Mouse (Mus musculus): ENCODE results near the gene Irgq. TPM values are rescaled to one million over a fixed set of nuclear protein-coding genes. Genes with fewer than 3 reads are reported as not detected.

The Irgq gene
- total and polyA plus RNA-seq, 2 experiments from 2014 or later: 23.9 to 119 TPM

DNA sequence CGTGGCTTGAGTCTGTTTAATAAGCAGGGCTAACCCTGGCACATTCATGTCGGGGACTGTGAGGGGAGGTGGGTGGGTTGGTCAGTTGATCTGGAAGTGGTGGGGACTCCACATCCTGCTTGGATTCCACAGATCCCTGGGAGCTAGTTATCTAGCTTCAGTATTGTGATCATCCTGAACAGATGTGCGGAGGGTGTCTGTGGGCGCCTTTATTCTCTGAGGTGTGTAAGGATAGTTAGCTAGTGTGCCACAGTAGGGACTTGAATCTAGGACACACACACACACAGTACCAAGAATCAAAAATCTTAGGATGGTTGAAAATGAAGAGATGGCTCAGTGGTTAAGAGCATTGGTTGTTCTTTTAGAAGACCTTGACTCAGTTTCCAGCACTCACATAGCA, 38.0 kb downstream of the Irgq start:
- no peak for ATAC-seq (ENCODE audit: low FRiP score)
- Histone ChIP-seq H3K9me3 (ENCODE audit: low read length) (no peaks in the 10 kb centered on the region), H3K4me1 (ENCODE audit: insufficient read depth, low read length) (no peaks in the 10 kb centered on the region), H3K27ac (ENCODE audit: low read depth, low read length) (no peak overlapping the region), H3K4me3 (ENCODE audit: low read depth, low read length) (no peak overlapping the region), H3K4me2 (ENCODE audit: low read depth, low read length, poor library complexity, severe bottlenecking) (no peak overlapping the region), H3K27me3 (ENCODE audit: insufficient read depth, low read length) (no peaks in the 10 kb centered on the region), H3K36me3 (ENCODE audit: insufficient read depth, low read length) (peaks cover 43% of the 10 kb centered on the region), H3K9ac (replicated peaks; ENCODE audit: low read length, poor library complexity, severe bottlenecking) (no peak overlapping the region)
- TF ChIP-seq CTCF (IDR thresholded peaks at IDR 0.05): no peak
- no peak for DNase-seq (ENCODE audit: low spot score)
- WGBS: 89% methylated on average over 4 of the region's 4 CpGs

DNA sequence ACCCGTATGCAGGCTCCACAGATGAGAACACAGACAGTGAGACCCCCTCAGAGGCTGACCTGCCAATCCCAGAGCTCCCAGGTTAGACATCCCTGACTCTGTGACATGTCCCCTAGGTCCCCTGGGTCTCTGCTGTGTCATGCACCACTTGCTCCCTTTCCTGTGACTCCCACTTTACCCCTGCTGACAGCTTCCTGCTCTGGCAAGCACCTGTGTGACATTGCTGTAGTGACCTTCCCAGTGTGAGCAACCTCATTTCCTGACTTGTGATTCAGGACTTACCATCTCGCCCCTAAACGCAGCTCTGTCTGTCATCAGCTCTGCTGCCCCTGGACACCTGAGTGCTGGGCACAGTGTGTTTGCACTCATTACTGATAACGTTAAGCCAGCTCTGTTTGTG, 40.6 kb downstream of the Irgq start:
- TF ChIP-seq CTCF (IDR thresholded peaks at IDR 0.05): no peak
- ATAC-seq (ENCODE audit: low FRiP score) (no peak), DNase-seq (ENCODE audit: low spot score) (no peak)
- peaks cover 37% of the 10 kb centered on the region for H3K36me3 ChIP-seq (ENCODE audit: insufficient read depth, low read length)
- H3K9me3 ChIP-seq (ENCODE audit: low read length): no peaks in the 10 kb centered on the region
- no peaks in the 10 kb centered on the region for H3K27me3 ChIP-seq (ENCODE audit: insufficient read depth, low read length)
- no peak overlapping the region for H3K4me2 ChIP-seq (ENCODE audit: low read depth, low read length, poor library complexity, severe bottlenecking)
- no peak overlapping the region for H3K27ac ChIP-seq (ENCODE audit: low read depth, low read length)
- H3K9ac ChIP-seq (replicated peaks; ENCODE audit: low read length, poor library complexity, severe bottlenecking): no peak overlapping the region
- no peaks in the 10 kb centered on the region for H3K4me1 ChIP-seq (ENCODE audit: insufficient read depth, low read length)
- no peak overlapping the region for H3K4me3 ChIP-seq (ENCODE audit: low read depth, low read length)
- WGBS: 91% methylated on average over 4 of the region's 4 CpGs

DNA sequence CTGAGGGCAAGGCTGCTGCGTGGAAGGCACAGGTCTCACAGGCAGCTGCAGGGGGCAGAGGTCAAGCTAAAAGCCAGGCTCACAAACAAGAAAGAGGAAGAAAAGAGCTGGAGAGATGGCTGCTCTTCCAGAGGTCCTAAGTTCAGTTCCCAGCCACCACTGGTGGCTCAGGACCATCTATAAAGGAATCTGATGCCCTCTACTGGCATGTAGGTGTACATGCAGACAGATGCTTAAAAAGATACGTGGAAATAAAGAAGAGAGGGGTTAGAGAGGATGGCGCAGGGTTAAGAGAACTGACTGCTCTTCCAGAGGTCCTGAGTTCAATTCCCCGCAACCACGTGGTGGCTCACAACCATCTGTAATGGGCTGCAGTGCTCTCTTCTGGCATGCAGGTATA, 42.0 kb downstream of the Irgq start:
- Histone ChIP-seq H3K9me3 (ENCODE audit: low read length) (no peaks in the 10 kb centered on the region), H3K27me3 (ENCODE audit: insufficient read depth, low read length) (no peaks in the 10 kb centered on the region), H3K27ac (ENCODE audit: low read depth, low read length) (no peak overlapping the region), H3K4me3 (ENCODE audit: low read depth, low read length) (no peak overlapping the region), H3K9ac (replicated peaks; ENCODE audit: low read length, poor library complexity, severe bottlenecking) (no peak overlapping the region), H3K36me3 (ENCODE audit: insufficient read depth, low read length) (peaks cover 23% of the 10 kb centered on the region), H3K4me1 (ENCODE audit: insufficient read depth, low read length) (no peaks in the 10 kb centered on the region), H3K4me2 (ENCODE audit: low read depth, low read length, poor library complexity, severe bottlenecking) (no peak overlapping the region)
- 54% methylated on average over 5 of the region's 5 CpGs for WGBS
- TF ChIP-seq CTCF (IDR thresholded peaks at IDR 0.05): peak; percentile 59
- DNase-seq (ENCODE audit: low spot score) (no peak), ATAC-seq (ENCODE audit: low FRiP score) (no peak)

DNA sequence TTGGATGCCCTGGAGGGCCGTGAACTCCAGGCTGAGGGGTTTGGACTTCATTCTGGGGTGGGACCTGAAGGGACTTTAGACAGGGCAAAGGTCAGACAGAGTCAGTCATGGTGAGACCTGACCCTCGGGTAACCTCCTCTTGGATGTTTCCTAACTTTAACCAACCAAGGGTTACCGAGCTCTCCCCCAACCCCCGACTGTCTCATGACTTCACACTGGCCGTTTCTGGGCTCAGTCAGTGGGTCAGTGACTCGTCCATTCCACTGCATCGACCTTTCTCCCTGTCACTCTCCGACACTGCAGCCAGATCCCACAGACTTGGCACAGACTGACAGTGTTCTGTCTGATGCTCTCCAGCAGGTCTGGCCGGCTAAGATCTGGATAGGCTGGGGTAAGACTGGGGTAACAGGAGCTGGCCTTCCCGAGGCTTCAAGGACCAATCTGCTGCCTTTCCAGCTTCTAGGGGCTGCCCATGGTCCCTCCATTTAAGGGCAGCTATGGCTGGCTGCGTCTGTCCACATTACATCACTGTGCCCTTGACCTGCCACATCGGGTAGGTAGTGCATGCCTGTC, 43.8 kb downstream of the Irgq start:
- H3K27ac ChIP-seq (ENCODE audit: low read depth, low read length): no peak overlapping the region
- H3K4me1 ChIP-seq (ENCODE audit: insufficient read depth, low read length): no peaks in the 10 kb centered on the region
- no peak for TF ChIP-seq CTCF (IDR thresholded peaks at IDR 0.05)
- H3K27me3 ChIP-seq (ENCODE audit: insufficient read depth, low read length): no peaks in the 10 kb centered on the region
- DNase-seq (ENCODE audit: low spot score) (no peak), ATAC-seq (ENCODE audit: low FRiP score) (no peak)
- H3K36me3 ChIP-seq (ENCODE audit: insufficient read depth, low read length): peaks cover 10% of the 10 kb centered on the region
- H3K4me2 ChIP-seq (ENCODE audit: low read depth, low read length, poor library complexity, severe bottlenecking): no peak overlapping the region
- 70% methylated on average over 12 of the region's 12 CpGs for WGBS
- H3K4me3 ChIP-seq (ENCODE audit: low read depth, low read length): no peak overlapping the region
- H3K9ac ChIP-seq (replicated peaks; ENCODE audit: low read length, poor library complexity, severe bottlenecking): no peak overlapping the region
- H3K9me3 ChIP-seq (ENCODE audit: low read length): no peaks in the 10 kb centered on the region

DNA sequence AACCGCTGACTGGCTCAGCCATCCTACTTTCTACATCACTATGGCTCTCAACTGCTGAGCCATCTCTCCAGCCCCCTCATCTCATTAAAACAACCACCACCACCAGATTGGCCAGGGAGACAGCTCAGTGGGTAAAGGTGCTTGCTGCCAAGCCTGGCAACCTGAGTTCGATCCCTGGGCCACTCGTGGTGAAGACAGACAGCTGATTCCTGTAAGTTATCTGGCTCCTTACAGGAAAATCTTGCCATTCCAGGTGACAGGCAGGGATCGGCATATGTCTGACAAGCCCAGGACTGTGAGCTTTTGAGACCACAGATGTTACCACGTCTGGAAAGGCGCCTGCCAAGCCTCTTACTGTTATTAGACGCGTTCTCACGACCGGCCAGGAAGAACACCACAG, 47.3 kb downstream of the Irgq start:
- Histone ChIP-seq H3K9ac (replicated peaks; ENCODE audit: low read length, poor library complexity, severe bottlenecking) (no peak overlapping the region), H3K36me3 (ENCODE audit: insufficient read depth, low read length) (no peaks in the 10 kb centered on the region), H3K4me1 (ENCODE audit: insufficient read depth, low read length) (no peaks in the 10 kb centered on the region), H3K27me3 (ENCODE audit: insufficient read depth, low read length) (no peaks in the 10 kb centered on the region), H3K4me3 (ENCODE audit: low read depth, low read length) (no peak overlapping the region), H3K27ac (ENCODE audit: low read depth, low read length) (no peak overlapping the region), H3K4me2 (ENCODE audit: low read depth, low read length, poor library complexity, severe bottlenecking) (no peak overlapping the region), H3K9me3 (ENCODE audit: low read length) (no peaks in the 10 kb centered on the region)
- TF ChIP-seq CTCF (IDR thresholded peaks at IDR 0.05): no peak
- ATAC-seq (ENCODE audit: low FRiP score) (no peak), DNase-seq (ENCODE audit: low spot score) (no peak)
- 91% methylated on average over 10 of the region's 10 CpGs for WGBS

DNA sequence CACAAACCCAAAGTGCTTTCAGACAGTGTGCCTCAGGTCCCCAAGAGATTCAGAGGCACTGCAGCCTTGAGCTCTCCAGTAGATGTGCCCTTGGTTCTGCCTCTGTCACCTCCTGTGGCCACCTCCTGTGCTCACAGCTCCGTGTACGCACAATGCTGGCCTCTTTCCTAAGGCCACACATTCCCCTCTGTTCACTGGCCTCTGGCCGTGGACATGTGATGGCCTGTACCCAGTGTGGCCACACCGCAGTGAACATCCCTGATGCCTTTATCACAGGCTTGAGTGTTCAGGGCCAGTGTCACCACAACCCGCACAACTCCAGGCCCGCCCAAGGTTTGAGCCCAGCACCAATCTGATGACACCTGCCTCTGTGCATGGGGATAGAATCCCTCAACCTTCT, 54.4 kb downstream of the Irgq start:
- H3K4me1 ChIP-seq (ENCODE audit: insufficient read depth, low read length): no peaks in the 10 kb centered on the region
- 85% methylated on average over 6 of the region's 6 CpGs for WGBS
- DNase-seq (ENCODE audit: low spot score) (no peak), ATAC-seq (ENCODE audit: low FRiP score) (no peak)
- no peak overlapping the region for H3K9ac ChIP-seq (replicated peaks; ENCODE audit: low read length, poor library complexity, severe bottlenecking)
- no peak overlapping the region for H3K4me3 ChIP-seq (ENCODE audit: low read depth, low read length)
- H3K27me3 ChIP-seq (ENCODE audit: insufficient read depth, low read length): no peaks in the 10 kb centered on the region
- H3K36me3 ChIP-seq (ENCODE audit: insufficient read depth, low read length): 0 out of 2 replicates have a peak, but pooled peaks cover 3% of the 10 kb centered on the region
- H3K4me2 ChIP-seq (ENCODE audit: low read depth, low read length, poor library complexity, severe bottlenecking): no peak overlapping the region
- H3K9me3 ChIP-seq (ENCODE audit: low read length): no peaks in the 10 kb centered on the region
- no peak overlapping the region for H3K27ac ChIP-seq (ENCODE audit: low read depth, low read length)
- no peak for TF ChIP-seq CTCF (IDR thresholded peaks at IDR 0.05)

Measured in midbrain, postnatal 0 days (tissue).